Mouse (Mus musculus) ES-Bruce4 (cell line): ENCODE results near the gene Rnf169. TPM values are rescaled to one million over a fixed set of nuclear protein-coding genes. Genes with fewer than 3 reads are reported as not detected.

ENCODE experiments used
- H3K27ac ChIP-seq: 2 replicates; pipeline ENCODE4 v1.5.1; 2012; ENCODE audit warnings: low read length, inconsistent platforms; ENCODE audit not compliant: insufficient read depth
- H3K27me3 ChIP-seq: 2 replicates; pipeline ENCODE4 v1.6.1; 2012; ENCODE audit warnings: mild to moderate bottlenecking, low read length, inconsistent platforms; ENCODE audit not compliant: control insufficient read depth, poor library complexity, insufficient read depth, severe bottlenecking
- H3K36me3 ChIP-seq: 2 replicates; pipeline ENCODE4 v1.6.1; 2012; ENCODE audit warnings: inconsistent platforms, mild to moderate bottlenecking, low read length, moderate library complexity; ENCODE audit not compliant: control insufficient read depth, poor library complexity, insufficient read depth, severe bottlenecking
- H3K4me1 ChIP-seq: one replicate; pipeline ENCODE4 v1.8.1; 2011; ENCODE audit warnings: low read length; ENCODE audit not compliant: control insufficient read depth, insufficient read depth
- H3K4me3 ChIP-seq: 2 replicates; pipeline ENCODE4 v1.5.1; 2011; ENCODE audit warnings: low read depth, mild to moderate bottlenecking, low read length
- H3K9ac ChIP-seq: 2 replicates; pipeline ENCODE4 v1.6.1; 2012; ENCODE audit warnings: low read depth, mild to moderate bottlenecking, inconsistent platforms; ENCODE audit not compliant: poor library complexity, severe bottlenecking
- H3K9me3 ChIP-seq: replicated peaks from 2 replicates; pipeline ENCODE4 v1.6.1; 2012; ENCODE audit warnings: mild to moderate bottlenecking, low read length, inconsistent platforms; ENCODE audit not compliant: control insufficient read depth, poor library complexity, insufficient read depth, severe bottlenecking
- CTCF ChIP-seq: IDR thresholded peaks from one replicate; pipeline ENCODE4 v1.8.1; 2011; ENCODE audit warnings: low read depth, low read length
- EP300 ChIP-seq: IDR thresholded peaks from 2 replicates; pipeline ENCODE4 v1.6.1; 2011; ENCODE audit warnings: low read depth, low read length; ENCODE audit not compliant: insufficient read depth
- POLR2A ChIP-seq: IDR thresholded peaks from one replicate; pipeline ENCODE4 v1.8.1; 2011; ENCODE audit warnings: low read length; ENCODE audit not compliant: insufficient read depth
- polyA plus RNA-seq: library from polyadenylated mRNA; stranded (reverse); fragments of >200 nt; gene quantifications from 2 replicates; pipeline ENCODE4 v1.2.4, GENCODE M21; 2011; ENCODE audit warnings: low read depth; ENCODE audit not compliant: missing spikeins, insufficient read depth, insufficient read length

Rnf169 gene
- polyA plus RNA-seq, 1 experiment, result 56.4 TPM

DNA sequence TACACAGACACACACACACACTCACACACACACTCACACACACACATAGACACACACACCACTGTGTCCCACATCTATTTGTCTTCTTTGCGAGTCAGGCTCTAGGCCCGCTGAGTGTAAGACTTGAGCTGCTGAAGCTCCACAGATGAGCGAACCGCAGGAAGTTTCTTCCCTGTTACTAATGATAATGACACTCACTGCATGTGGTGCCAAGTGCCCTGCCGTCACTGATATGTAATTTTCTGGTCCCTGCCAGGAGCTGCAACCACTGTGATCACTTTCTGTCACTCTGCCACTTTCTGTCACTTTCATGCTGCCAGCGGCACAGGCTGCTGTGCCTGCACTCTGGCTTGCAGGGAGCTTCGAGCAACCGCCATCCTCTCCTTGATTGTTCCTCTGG is 31.8 kb upstream of the Rnf169 start:
- no peaks in the 10 kb centered on the region for H3K4me1 ChIP-seq
- no peaks in the 10 kb centered on the region for H3K9me3 ChIP-seq
- H3K27me3 ChIP-seq, result peaks cover 4% of the 10 kb centered on the region; the same call in 1 of the 2 replicates
- no peak overlapping the region for H3K9ac ChIP-seq
- no peak for TF ChIP-seq EP300
- TF ChIP-seq POLR2A, result no peak
- no peak for TF ChIP-seq CTCF
- H3K4me3 ChIP-seq, result no peak overlapping the region
- no peaks in the 10 kb centered on the region for H3K36me3 ChIP-seq
- H3K27ac ChIP-seq, result no peak overlapping the region

DNA sequence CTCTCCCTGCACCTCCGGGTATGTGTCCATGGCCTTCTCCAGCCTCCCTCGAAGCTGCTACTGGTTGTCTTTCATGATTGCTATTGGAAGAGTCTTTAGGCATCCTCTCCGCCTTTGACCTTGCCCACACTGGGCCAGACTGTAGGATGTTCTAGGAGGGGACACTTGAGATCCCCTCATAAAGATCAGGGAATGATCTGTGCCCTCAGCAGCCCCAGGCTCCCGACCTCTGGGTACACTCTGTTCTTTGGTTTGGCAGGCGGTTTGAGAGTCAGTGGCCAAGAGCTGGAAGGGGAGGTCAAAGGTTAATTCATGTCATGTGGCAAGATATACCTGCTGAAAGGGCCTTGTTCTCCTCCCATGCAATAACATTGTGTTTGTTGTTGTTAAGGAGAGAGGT is 30.5 kb upstream of the Rnf169 start:
- TF ChIP-seq CTCF (no peak), EP300 (no peak), POLR2A (no peak)
- Histone ChIP-seq H3K9me3 (no peaks in the 10 kb centered on the region), H3K27ac (no peak overlapping the region), H3K27me3 (peaks cover 9% of the 10 kb centered on the region), H3K4me1 (no peaks in the 10 kb centered on the region), H3K36me3 (no peaks in the 10 kb centered on the region), H3K9ac (no peak overlapping the region), H3K4me3 (no peak overlapping the region)

DNA sequence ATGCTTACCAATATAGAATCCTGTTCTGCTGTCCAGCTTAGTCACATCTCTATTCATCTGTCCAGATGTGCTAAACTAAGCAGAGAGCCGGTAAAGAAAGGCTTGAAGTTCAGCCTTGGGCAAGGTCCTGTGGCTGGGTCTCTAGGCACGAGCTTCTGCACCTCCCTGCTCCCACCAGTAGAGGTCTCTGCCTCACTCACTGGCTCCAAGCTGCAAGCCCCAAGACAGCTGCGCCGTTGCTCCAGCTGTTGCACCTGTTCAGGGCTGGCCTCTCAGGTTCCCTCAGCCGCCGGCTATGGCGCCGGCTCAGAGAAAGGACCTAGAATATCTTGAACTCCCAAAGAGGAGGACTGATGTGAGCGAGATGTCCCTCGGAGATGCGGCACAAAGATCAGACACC is 29.4 kb upstream of the Rnf169 start:
- Histone ChIP-seq H3K9me3 (no peaks in the 10 kb centered on the region), H3K27ac (no peak overlapping the region), H3K4me1 (no peaks in the 10 kb centered on the region), H3K36me3 (no peaks in the 10 kb centered on the region), H3K9ac (no peak overlapping the region), H3K4me3 (no peak overlapping the region), H3K27me3 (peaks cover 16% of the 10 kb centered on the region)
- no peak for TF ChIP-seq POLR2A
- TF ChIP-seq CTCF, result peak; percentile 94

GRCm38 (mm10) chr7:100008765-100009164 is 28.5 kb upstream of the Rnf169 start:
- TF ChIP-seq CTCF (no peak), EP300 (no peak), POLR2A (no peak)
- Histone ChIP-seq H3K9me3 (no peaks in the 10 kb centered on the region), H3K9ac (no peak overlapping the region), H3K27ac (no peak overlapping the region), H3K4me3 (no peak overlapping the region), H3K36me3 (no peaks in the 10 kb centered on the region), H3K4me1 (no peaks in the 10 kb centered on the region), H3K27me3 (peaks cover 16% of the 10 kb centered on the region)

- H3K4me1 ChIP-seq, result no peaks in the 10 kb centered on the region
- no peak overlapping the region for H3K27ac ChIP-seq
- H3K36me3 ChIP-seq, result no peaks in the 10 kb centered on the region
- peaks cover 16% of the 10 kb centered on the region for H3K27me3 ChIP-seq
- no peak overlapping the region for H3K9ac ChIP-seq
- no peak for TF ChIP-seq POLR2A
- TF ChIP-seq EP300, result no peak
- no peak for TF ChIP-seq CTCF
- peak overlapping the region; percentile 45; the same call in 1 of the 2 replicates for H3K4me3 ChIP-seq
- no peaks in the 10 kb centered on the region for H3K9me3 ChIP-seq
These were observed 26.2 kb upstream of the Rnf169 start for GRCm38 (mm10) chr7:100006411-100006810.

DNA sequence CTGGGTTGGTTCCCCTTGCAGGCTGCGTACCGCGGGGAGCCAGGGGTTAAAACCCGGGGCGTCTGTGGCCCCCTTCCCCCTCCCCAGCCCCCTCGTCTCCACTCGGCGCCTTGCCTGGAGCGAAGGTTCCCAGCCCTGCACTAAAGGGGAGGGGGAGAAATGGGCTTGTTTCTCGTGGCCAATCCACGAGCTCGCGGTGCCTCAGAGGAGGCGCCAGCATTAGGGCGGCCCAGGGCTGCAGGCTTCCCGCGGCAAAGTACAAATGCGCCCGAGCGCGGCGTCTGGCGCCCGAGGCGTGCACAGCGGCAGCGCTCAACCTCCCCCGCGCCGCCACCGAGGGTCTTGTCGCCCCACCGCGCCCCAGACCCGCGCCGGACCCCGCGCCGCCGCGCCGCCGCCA is 25.5 kb upstream of the Rnf169 start, which contains the start of gene Chrdl2:
Gene Chrdl2, plus strand, starts transcription at position 383 of the 400 bp plus-strand sequence.
- H3K36me3 ChIP-seq, result no peaks in the 10 kb centered on the region
- peaks cover 16% of the 10 kb centered on the region for H3K27me3 ChIP-seq
- H3K4me3 ChIP-seq, result peak within 1 kb of the TSS; percentile 45
- H3K27ac ChIP-seq, result no peak within 1 kb of the TSS
- H3K9me3 ChIP-seq, result no peaks in the 10 kb centered on the region
- H3K4me1 ChIP-seq, result no peaks in the 10 kb centered on the region
- TF ChIP-seq POLR2A (no peak), CTCF (no peak), EP300 (no peak)
- H3K9ac ChIP-seq, result peak within 1 kb of the TSS; percentile 32
